In the genomic region with DNA sequence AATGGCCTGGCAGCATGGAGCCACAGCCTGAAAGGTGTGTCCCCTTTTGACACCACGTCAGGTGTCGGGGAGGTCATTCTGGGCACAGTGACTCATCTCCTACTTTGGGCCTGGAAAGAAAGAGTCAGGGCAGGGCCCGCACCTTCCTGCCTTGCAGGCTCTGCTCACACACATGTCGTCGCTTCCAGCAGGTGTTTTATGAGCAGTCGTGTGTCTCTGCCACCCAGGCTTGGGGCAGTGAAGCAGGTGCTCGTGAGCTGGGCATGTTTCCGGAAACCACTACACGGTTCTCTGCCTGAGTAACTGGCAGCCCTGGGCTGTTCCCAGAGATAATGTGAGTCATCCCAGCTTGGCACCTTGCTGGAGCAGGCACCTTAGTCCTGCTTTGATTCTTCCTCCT, we compare ENCODE assay signal across 10 mouse cellular contexts. TPM values are rescaled to one million over a fixed set of nuclear protein-coding genes. Genes with fewer than 3 reads are reported as not detected.
DNase-seq lines count a peak whose midpoint lies in the region; ATAC-seq and TF ChIP-seq lines count a peak whose summit lies in the region.
"Had no signal": no experiment of that assay in that cellular context is flagged by ENCODE, and none has a peak within 500 bp of the region (broad histone marks: within the 10 kb centered on the region; RNA-seq: fewer than 3 reads in every experiment).

No protein-coding gene starts in this region.

- intact Hi-C loops in gastrocnemius, adult 2 months (cut with DNase I), result no loop called here

- peaks cover 32% of the 10 kb centered on the region for H3K4me1 ChIP-seq in limb, embryonic 15.5 days

- no peaks in the 10 kb centered on the region for H3K36me3 ChIP-seq in limb, embryonic 15.5 days
- H3K36me3 ChIP-seq: forebrain, embryonic 15.5 days had no signal

- no peak overlapping the region for H3K9ac ChIP-seq in limb, embryonic 15.5 days
- H3K9ac ChIP-seq: forebrain, embryonic 15.5 days had no signal

- no peak overlapping the region for H3K4me3 ChIP-seq in gastrocnemius, adult 2 months
- H3K4me3 ChIP-seq in limb, embryonic 15.5 days, result no peak overlapping the region
- H3K4me3 ChIP-seq: forebrain, embryonic 15.5 days had no signal

- 44% methylated on average over 9 of the region's 9 CpGs for WGBS in limb, embryonic 15.5 days

- H3K27me3 ChIP-seq in limb, embryonic 15.5 days, result no peaks in the 10 kb centered on the region
- H3K27me3 ChIP-seq: forebrain, embryonic 15.5 days had no signal

- ATAC-seq in limb, embryonic 15.5 days (ENCODE audit: insufficient number of reproducible peaks, low FRiP score, low TSS enrichment, low read depth), result no peak
- ATAC-seq: forebrain, embryonic 15.5 days had no signal

- H3K4me2 ChIP-seq in limb, embryonic 15.5 days, result no peak overlapping the region
- H3K4me2 ChIP-seq: forebrain, embryonic 15.5 days had no signal

- H3K27ac ChIP-seq in gastrocnemius, adult 2 months, result peak overlapping the region; percentile 75
- 0 out of 2 replicates have a peak overlapping the region, but pooled peaks have one; percentile 38 for H3K27ac ChIP-seq in limb, embryonic 15.5 days
- H3K27ac ChIP-seq: forebrain, embryonic 15.5 days had no signal

- no peak for TF ChIP-seq CTCF in gastrocnemius, adult 2 months (IDR thresholded peaks at IDR 0.05)

- peak; percentile 47 for DNase-seq in gastrocnemius, adult 2 months
- no peak for DNase-seq in gastrocnemius, postnatal 4 days (ENCODE audit: low spot score in 2 of 2)
- peak; percentile 35 for DNase-seq in 3134 (ENCODE audit: extremely low read depth, insufficient read length, low spot score)
- DNase-seq in adrenal gland, postnatal 25 days, result peak; percentile 23
- no peak for DNase-seq in embryo, embryonic 11 days
- no peak for DNase-seq in kidney, adult 11 months
- no peak for DNase-seq in spleen, postnatal 14 days (ENCODE audit: low spot score in 2 of 2)
- DNase-seq: left cerebral cortex, postnatal 4 days had no signal

- H3K9me3 ChIP-seq in limb, embryonic 15.5 days, result no peaks in the 10 kb centered on the region
- H3K9me3 ChIP-seq: forebrain, embryonic 15.5 days had no signal

RNA-seq across cellular contexts. Expression of gene Ctsz, which starts 3.6 kb away (rescaled TPM):
- total RNA-seq in gastrocnemius, adult 2 months (2021), result 10 to 100 TPM; 24.3 to 25.0 TPM
- 10 to 100 TPM; 80.8 to 95.9 TPM for total RNA-seq in gastrocnemius, postnatal 4 days (2021)
- total RNA-seq in adrenal gland, postnatal 25 days (2021), result 133 and 134 TPM in 2 replicates
- polyA plus RNA-seq in limb, embryonic 15.5 days (2015; fragmentation: Nextera tagmentation; extraction: Ambion mirVana), result 226 and 260 TPM in 2 replicates

RNA-seq across cellular contexts. Expression of gene Tubb1, which starts 8.0 kb away (rescaled TPM):
- not detected for total RNA-seq in gastrocnemius, adult 2 months (2021)
- total RNA-seq in gastrocnemius, postnatal 4 days (2021), result under 1 TPM; 0.26 to 0.52 TPM
- total RNA-seq in adrenal gland, postnatal 25 days (2021), result 0.73 TPM in 1 of 2 replicates, not detected in the other
- polyA plus RNA-seq in limb, embryonic 15.5 days (2015; fragmentation: Nextera tagmentation; extraction: Ambion mirVana), result 0.92 and 2.4 TPM in 2 replicates
- total RNA-seq: left cerebral cortex, postnatal 4 days had no signal

RNA-seq across cellular contexts. Expression of gene Atp5e, which starts 21.4 kb away (rescaled TPM):
- total RNA-seq in gastrocnemius, adult 2 months (2021), result 1,000 to 10,000 TPM; 1,018 to 1,329 TPM
- 100 to 1,000 TPM; 771 to 884 TPM for total RNA-seq in gastrocnemius, postnatal 4 days (2021)
- total RNA-seq in adrenal gland, postnatal 25 days (2021), result 355 and 471 TPM in 2 replicates
- 611 and 723 TPM in 2 replicates for polyA plus RNA-seq in limb, embryonic 15.5 days (2015; fragmentation: Nextera tagmentation; extraction: Ambion mirVana)

RNA-seq across cellular contexts. Expression of gene Nelfcd, which starts 26.9 kb away (rescaled TPM):
- total RNA-seq in gastrocnemius, adult 2 months (2021), result 10 to 100 TPM; 18.2 to 23.2 TPM
- 10 to 100 TPM; 58.8 to 77.5 TPM for total RNA-seq in gastrocnemius, postnatal 4 days (2021)
- total RNA-seq in adrenal gland, postnatal 25 days (2021), result 61.9 and 63.7 TPM in 2 replicates
- 94.3 and 107 TPM in 2 replicates for polyA plus RNA-seq in limb, embryonic 15.5 days (2015; fragmentation: Nextera tagmentation; extraction: Ambion mirVana)

RNA-seq across cellular contexts. Expression of gene Prelid3b, which starts 30.4 kb away (rescaled TPM):
- total RNA-seq in gastrocnemius, adult 2 months (2021), result 10 to 100 TPM; 38.7 to 56.3 TPM
- total RNA-seq in gastrocnemius, postnatal 4 days (2021), result 10 to 100 TPM; 58.9 to 62.8 TPM
- 103 and 108 TPM in 2 replicates for total RNA-seq in adrenal gland, postnatal 25 days (2021)
- polyA plus RNA-seq in limb, embryonic 15.5 days (2015; fragmentation: Nextera tagmentation; extraction: Ambion mirVana), result 113 and 135 TPM in 2 replicates

Comparison
In these comparisons a context has a peak if more than half of its experiments do, and no peak if none do; other contexts are left out.
1. DNase-seq: peak in gastrocnemius, adult 2 months (single experiment), 3134 (single experiment) and adrenal gland, postnatal 25 days (single experiment); none in gastrocnemius, postnatal 4 days (0 of 2), embryo, embryonic 11 days (single experiment), kidney, adult 11 months (single experiment) and spleen, postnatal 14 days (0 of 2).